Mouse (Mus musculus) frontal cortex, postnatal 36 days (tissue): ENCODE data around the gene Chmp1a.

Experiments used
- DNase-seq, 2 experiments: peaks; one replicate each; pipeline ENCODE4 v3.0.0; 2022; ENCODE audit warnings: low spot score in 2 of 2

Gene Chmp1a

GRCm38 (mm10) chr8:123156070-123156773 lies 56.3 kb downstream of the Chmp1a start:
- DNase-seq, result no peak

- DNase-seq, result no peak
Measured at GRCm38 (mm10) chr8:123155177-123155576, 57.4 kb downstream of the Chmp1a start.
